Mouse (Mus musculus): ENCODE results near the gene Mto1.

- no peak for TF ChIP-seq CTCF (IDR thresholded peaks at IDR 0.05; ENCODE audit: borderline replicate concordance, insufficient read depth, low read length)
- no peak for TF ChIP-seq POLR2A (IDR thresholded peaks at IDR 0.05; ENCODE audit: low read depth, low read length)
Observed at GRCm38 (mm10) chr9:78492254-78492653, 44.2 kb downstream of the Mto1 start.

Data from embryonic fibroblast, embryonic 13.5 days (primary cell).